Mouse (Mus musculus) embryonic facial prominence, embryonic 13.5 days (tissue): Measurements from ENCODE around the gene Nmnat3. TPM values are rescaled to one million over a fixed set of nuclear protein-coding genes. Genes with fewer than 3 reads are reported as not detected.

ENCODE experiments used
- ATAC-seq: fragments of 200-750 bp; cut with Nextera tagmentation; 2 replicates; pipeline ENCODE4 v1.8.0; 2017; ENCODE audit warnings: low read depth; ENCODE audit not compliant: insufficient number of reproducible peaks, insufficient read depth, low FRiP score, low TSS enrichment
- H3K27ac ChIP-seq: fragments of 300-500 bp; sonication (generic); 2 replicates; pipeline ENCODE4 v1.5.1; 2015; ENCODE audit warnings: moderate library complexity, mild to moderate bottlenecking, inconsistent platforms
- H3K27me3 ChIP-seq: fragments of 300-500 bp; sonication (generic); 2 replicates; pipeline ENCODE4 v1.6.1; 2015; ENCODE audit warnings: mild to moderate bottlenecking, inconsistent platforms
- H3K36me3 ChIP-seq: fragments of 300-500 bp; sonication (generic); 2 replicates; pipeline ENCODE4 v1.6.1; 2015; ENCODE audit warnings: mild to moderate bottlenecking, inconsistent platforms
- H3K4me1 ChIP-seq: fragments of 300-500 bp; sonication (generic); 2 replicates; pipeline ENCODE4 v1.6.1; 2015; ENCODE audit warnings: inconsistent platforms
- H3K4me2 ChIP-seq: fragments of 300-500 bp; sonication (generic); 2 replicates; pipeline ENCODE4 v1.6.1; 2015; ENCODE audit warnings: moderate library complexity, mild to moderate bottlenecking, inconsistent platforms
- H3K4me3 ChIP-seq: fragments of 300-500 bp; sonication (generic); 2 replicates; pipeline ENCODE4 v1.5.1; 2015; ENCODE audit warnings: mild to moderate bottlenecking, inconsistent platforms
- H3K9ac ChIP-seq: fragments of 300-500 bp; sonication (generic); 2 replicates; pipeline ENCODE4 v1.6.1; 2015; ENCODE audit warnings: mild to moderate bottlenecking, inconsistent platforms
- H3K9me3 ChIP-seq: fragments of 300-500 bp; sonication (generic); 2 replicates; pipeline ENCODE4 v1.6.1; 2016; ENCODE audit warnings: inconsistent platforms
- WGBS: fragments of 180-500 bp; shearing (Covaris S2); methylation state at CpG from one replicate; pipeline ENCODE4 v1.1.7; 2015; ENCODE audit warnings: mixed read lengths; 5-methylcytosine and 5-hydroxymethylcytosine counted together
- polyA plus RNA-seq: library from polyadenylated mRNA; unstranded; fragments of >200 nt; fragmentation: Nextera tagmentation; extraction: Ambion mirVana; gene quantifications from 2 replicates; pipeline ENCODE4 v1.2.1, GENCODE M21; 2015

Nmnat3 gene
- polyA plus RNA-seq, 1 experiment from 2014 or later: 6.3 TPM

GRCm38 (mm10) chr9:98313587-98313986 lies 26.4 kb downstream of the Nmnat3 start:
- 85% methylated on average over 6 of the region's 6 CpGs for WGBS
- Histone ChIP-seq H3K4me3 (no peak overlapping the region), H3K9ac (no peak overlapping the region), H3K9me3 (no peaks in the 10 kb centered on the region), H3K4me1 (no peaks in the 10 kb centered on the region), H3K4me2 (no peak overlapping the region), H3K27me3 (no peaks in the 10 kb centered on the region), H3K36me3 (no peaks in the 10 kb centered on the region), H3K27ac (no peak overlapping the region)
- no peak for ATAC-seq

GRCm38 (mm10) chr9:98314059-98314650 lies 26.9 kb downstream of the Nmnat3 start:
- Histone ChIP-seq H3K36me3 (no peaks in the 10 kb centered on the region), H3K27ac (no peak overlapping the region), H3K9me3 (no peaks in the 10 kb centered on the region), H3K4me3 (no peak overlapping the region), H3K9ac (no peak overlapping the region), H3K4me1 (no peaks in the 10 kb centered on the region), H3K4me2 (no peak overlapping the region), H3K27me3 (no peaks in the 10 kb centered on the region)
- no peak for ATAC-seq
- 87% methylated on average over 7 of the region's 7 CpGs for WGBS

DNA sequence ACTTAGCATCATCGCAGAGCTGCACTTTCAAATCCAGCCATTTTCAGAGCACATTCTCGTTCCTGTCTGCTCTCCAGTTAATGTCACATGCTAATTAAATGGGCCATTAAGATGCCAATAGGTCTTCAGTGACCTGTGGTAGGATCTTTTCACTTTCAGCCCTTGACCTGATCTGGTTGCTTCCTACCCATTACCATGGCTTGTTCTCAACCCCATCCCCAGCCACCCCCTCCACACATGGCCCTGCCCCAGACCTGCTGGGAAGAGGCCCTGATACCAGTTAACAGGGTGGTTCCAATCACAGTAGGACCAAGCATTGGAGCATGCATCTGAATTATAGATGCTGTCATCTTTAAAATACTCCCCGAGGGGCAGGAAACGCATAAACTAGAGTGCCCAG lies 30.7 kb downstream of the Nmnat3 start:
- Histone ChIP-seq H3K4me3 (no peak overlapping the region), H3K27ac (no peak overlapping the region), H3K4me2 (no peak overlapping the region), H3K9me3 (0 out of 2 replicates have a peak, but pooled peaks cover 7% of the 10 kb centered on the region), H3K9ac (no peak overlapping the region), H3K4me1 (no peaks in the 10 kb centered on the region), H3K36me3 (no peaks in the 10 kb centered on the region), H3K27me3 (no peaks in the 10 kb centered on the region)
- ATAC-seq: no peak
- WGBS: 78% methylated on average over 4 of the region's 4 CpGs

GRCm38 (mm10) chr9:98318875-98319274 lies 31.6 kb downstream of the Nmnat3 start:
- Histone ChIP-seq H3K9ac (no peak overlapping the region), H3K4me2 (no peak overlapping the region), H3K9me3 (0 out of 2 replicates have a peak, but pooled peaks cover 7% of the 10 kb centered on the region), H3K4me1 (no peaks in the 10 kb centered on the region), H3K36me3 (no peaks in the 10 kb centered on the region), H3K4me3 (no peak overlapping the region), H3K27me3 (no peaks in the 10 kb centered on the region), H3K27ac (no peak overlapping the region)
- no peak for ATAC-seq
- 37% methylated on average over 3 of the region's 3 CpGs for WGBS

DNA sequence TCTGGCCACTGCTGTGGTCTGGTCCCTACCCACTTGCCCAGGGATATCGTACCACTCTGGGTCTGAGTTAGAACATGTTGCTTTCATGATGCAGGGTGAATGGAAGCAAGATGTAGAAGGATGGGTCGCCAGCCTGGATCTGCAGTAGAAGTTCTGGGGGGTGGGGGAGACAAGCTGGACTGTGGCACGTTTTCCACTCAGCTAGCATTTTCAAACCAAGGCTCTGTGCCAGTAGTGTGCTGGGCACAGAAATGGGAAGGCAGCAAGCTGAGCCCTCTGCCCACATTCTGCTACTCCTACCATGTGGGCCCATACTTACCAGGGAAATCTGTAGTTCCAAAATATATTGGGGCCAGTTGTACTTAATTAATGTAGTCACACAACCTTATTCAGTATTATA lies 33.5 kb downstream of the Nmnat3 start:
- H3K4me1 ChIP-seq: no peaks in the 10 kb centered on the region
- ATAC-seq: no peak
- 88% methylated on average over 3 of the region's 3 CpGs for WGBS

GRCm38 (mm10) chr9:98326088-98326487 lies 38.9 kb downstream of the Nmnat3 start:
- no peak overlapping the region for H3K9ac ChIP-seq
- WGBS: 80% methylated on average over 1 of the region's 1 CpGs
- H3K4me1 ChIP-seq: peaks cover 15% of the 10 kb centered on the region
- 0 out of 2 replicates have a peak, but pooled peaks cover 7% of the 10 kb centered on the region for H3K9me3 ChIP-seq
- no peak overlapping the region for H3K4me2 ChIP-seq
- no peak overlapping the region for H3K4me3 ChIP-seq
- no peaks in the 10 kb centered on the region for H3K36me3 ChIP-seq
- H3K27me3 ChIP-seq: no peaks in the 10 kb centered on the region
- no peak overlapping the region for H3K27ac ChIP-seq
- no peak for ATAC-seq

More for the DNA sequence above, 33.5 kb downstream of the Nmnat3 start:
- Histone ChIP-seq H3K9me3 (0 out of 2 replicates have a peak, but pooled peaks cover 7% of the 10 kb centered on the region), H3K9ac (no peak overlapping the region), H3K4me3 (no peak overlapping the region), H3K27ac (no peak overlapping the region), H3K36me3 (no peaks in the 10 kb centered on the region), H3K4me2 (no peak overlapping the region), H3K27me3 (no peaks in the 10 kb centered on the region)

DNA sequence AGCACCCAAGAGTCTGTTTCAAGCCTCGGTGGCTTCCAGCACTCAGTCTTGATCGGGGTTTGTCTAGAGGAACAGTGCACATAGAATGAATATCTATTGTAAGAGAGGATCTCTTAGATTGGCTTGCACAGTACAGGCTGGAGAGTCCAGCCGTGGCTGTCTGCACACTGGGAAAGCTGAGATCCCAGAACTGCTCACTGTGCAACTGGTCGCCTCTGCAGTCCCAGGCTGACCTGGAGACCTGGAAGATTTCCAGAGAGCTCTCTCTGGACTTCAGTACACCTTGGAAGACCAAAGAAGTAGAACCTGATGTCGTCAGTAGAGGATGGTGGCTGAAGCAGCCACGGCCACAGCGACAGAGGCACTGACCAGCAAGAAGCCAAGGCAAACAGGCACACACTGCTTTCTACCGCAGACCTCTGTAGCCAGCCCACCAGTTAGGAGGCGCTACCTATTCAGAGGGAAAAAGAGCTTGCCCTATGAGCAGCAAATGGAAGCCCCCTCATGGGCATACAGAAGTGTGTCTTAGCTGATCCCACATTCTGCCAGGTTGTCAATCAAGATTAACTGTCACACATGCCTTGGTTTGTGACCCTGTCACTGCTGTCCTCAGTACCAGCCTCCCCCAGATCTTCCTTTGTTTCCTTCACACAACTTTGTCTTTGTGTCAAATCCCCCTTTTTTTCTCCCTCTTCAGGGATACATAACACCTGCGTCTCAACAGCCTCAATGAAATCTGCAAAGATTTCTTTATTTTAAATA lies 41.4 kb downstream of the Nmnat3 start:
- no peaks in the 10 kb centered on the region for H3K27me3 ChIP-seq
- no peaks in the 10 kb centered on the region for H3K36me3 ChIP-seq
- no peaks in the 10 kb centered on the region for H3K9me3 ChIP-seq
- ATAC-seq: no peak
- no peak overlapping the region for H3K27ac ChIP-seq
- 82% methylated on average over 10 of the region's 10 CpGs for WGBS
- no peak overlapping the region for H3K9ac ChIP-seq
- no peak overlapping the region for H3K4me2 ChIP-seq
- no peak overlapping the region for H3K4me3 ChIP-seq
- H3K4me1 ChIP-seq: peaks cover 15% of the 10 kb centered on the region

DNA sequence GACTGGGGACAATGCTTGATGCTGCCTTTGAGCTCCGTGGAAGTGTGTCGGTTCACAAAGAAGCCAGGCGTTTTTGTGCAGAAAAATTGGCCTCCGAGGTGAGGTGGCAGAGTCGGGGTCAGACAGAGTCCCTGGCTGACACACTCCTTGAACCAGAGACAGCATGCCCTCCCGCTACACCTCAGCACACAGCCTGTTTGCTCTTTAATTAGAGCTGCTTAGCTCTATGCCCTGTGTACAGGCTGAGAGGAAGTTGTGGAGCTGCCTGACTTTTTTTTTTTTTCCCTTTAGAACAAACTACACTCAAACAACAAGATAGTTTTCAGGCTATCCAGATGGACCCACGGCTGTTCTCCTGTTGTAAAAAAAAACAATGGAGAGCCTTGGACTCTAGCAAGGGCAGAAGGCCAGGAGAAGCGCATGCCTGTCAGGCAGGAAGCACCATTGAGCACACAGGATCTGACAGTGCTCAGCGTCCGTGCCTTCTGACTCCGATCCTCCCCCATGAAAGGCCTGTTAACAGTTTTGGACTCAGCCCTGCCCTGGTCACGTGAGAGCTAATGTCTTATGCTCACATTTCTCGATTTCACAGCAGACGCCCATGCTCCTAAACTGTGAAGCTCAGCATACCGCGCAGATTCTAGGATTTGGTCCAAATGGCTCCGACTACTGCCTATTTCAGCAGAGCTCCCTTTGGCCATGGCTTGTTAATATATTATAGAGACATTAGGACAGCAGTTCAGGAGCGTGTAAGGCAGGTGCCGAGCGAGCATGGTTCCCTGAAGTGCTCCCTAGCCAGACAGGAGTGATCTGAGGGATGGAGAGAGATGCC lies 42.3 kb downstream of the Nmnat3 start:
- Histone ChIP-seq H3K4me3 (no peak overlapping the region), H3K4me1 (peaks cover 15% of the 10 kb centered on the region), H3K36me3 (no peaks in the 10 kb centered on the region), H3K27ac (peak overlapping the region; percentile 11; the same call in 1 of the 2 replicates), H3K9ac (no peak overlapping the region), H3K4me2 (0 out of 2 replicates have a peak overlapping the region, but pooled peaks have one; percentile 2), H3K27me3 (no peaks in the 10 kb centered on the region), H3K9me3 (no peaks in the 10 kb centered on the region)
- 43% methylated on average over 20 of the region's 20 CpGs for WGBS
- ATAC-seq: 0 out of 2 replicates have a peak, but pooled peaks have one; percentile 26

DNA sequence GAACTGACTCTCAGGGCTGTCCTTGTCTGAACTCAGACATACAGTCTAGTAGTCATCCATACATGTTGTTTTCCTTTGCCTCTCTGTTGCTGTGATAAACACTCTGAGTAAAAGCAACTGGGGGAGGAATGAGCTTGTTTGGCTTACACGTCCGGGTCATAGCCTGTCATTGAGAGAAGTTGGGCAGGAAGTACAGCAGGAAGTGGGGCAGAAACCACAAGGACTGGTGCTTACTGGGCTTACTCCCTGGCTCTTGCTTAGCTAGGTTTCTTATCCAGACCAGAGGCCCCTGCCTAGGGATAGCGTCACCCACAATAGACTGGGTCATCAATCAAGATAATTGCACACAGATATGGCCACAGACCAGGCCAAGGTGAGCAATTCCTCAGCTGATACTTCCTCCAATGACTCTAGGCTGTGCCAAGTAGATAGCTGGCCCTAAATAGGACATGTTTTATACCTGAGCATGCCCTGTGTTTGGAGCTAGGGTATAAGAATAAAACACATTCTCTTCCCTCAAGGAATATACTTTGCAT lies 46.1 kb downstream of the Nmnat3 start:
- H3K9ac ChIP-seq: no peak overlapping the region
- no peaks in the 10 kb centered on the region for H3K9me3 ChIP-seq
- H3K27ac ChIP-seq: no peak overlapping the region
- H3K36me3 ChIP-seq: no peaks in the 10 kb centered on the region
- no peaks in the 10 kb centered on the region for H3K27me3 ChIP-seq
- WGBS: 62% methylated on average over 3 of the region's 3 CpGs
- no peak overlapping the region for H3K4me2 ChIP-seq
- H3K4me3 ChIP-seq: no peak overlapping the region
- no peak for ATAC-seq
- H3K4me1 ChIP-seq: peaks cover 28% of the 10 kb centered on the region

- H3K4me2 ChIP-seq: peak overlapping the region; percentile 27
- 0 out of 2 replicates have a peak, but pooled peaks have one; percentile 50 for ATAC-seq
- H3K27ac ChIP-seq: peak overlapping the region; percentile 62
- no peaks in the 10 kb centered on the region for H3K36me3 ChIP-seq
- no peaks in the 10 kb centered on the region for H3K27me3 ChIP-seq
- peaks cover 34% of the 10 kb centered on the region for H3K4me1 ChIP-seq
- H3K4me3 ChIP-seq: no peak overlapping the region
- 33% methylated on average over 15 of the region's 15 CpGs for WGBS
- no peak overlapping the region for H3K9ac ChIP-seq
- no peaks in the 10 kb centered on the region for H3K9me3 ChIP-seq
Observed at GRCm38 (mm10) chr9:98337881-98338769, 50.9 kb downstream of the Nmnat3 start.
